Mouse (Mus musculus): ENCODE results near the gene Upf3b.
"Not testable (repeated sequence)": the region's sequence is repeated elsewhere in the genome, so short reads cannot be mapped to it uniquely, and the experiment has no call there.

The Upf3b gene

GRCm38 (mm10) chrX:37080345-37080744 is 29.8 kb downstream of the Upf3b start:
- DNase-seq (ENCODE audit: low read depth) = not testable (repeated sequence)

GRCm38 (mm10) chrX:37076651-37077050 is 33.5 kb downstream of the Upf3b start:
- no peak for DNase-seq (ENCODE audit: low read depth)

GRCm38 (mm10) chrX:37074262-37074892 is 35.7 kb downstream of the Upf3b start:
- peak; percentile 71 for DNase-seq (ENCODE audit: low read depth)

GRCm38 (mm10) chrX:37068766-37069165 is 41.4 kb downstream of the Upf3b start:
- peak; percentile 52 for DNase-seq (ENCODE audit: low read depth)

GRCm38 (mm10) chrX:37067299-37067698 is 42.8 kb downstream of the Upf3b start:
- DNase-seq (ENCODE audit: low read depth) = no peak

- DNase-seq (ENCODE audit: low read depth) = peak; percentile 71
These were observed 46.2 kb downstream of the Upf3b start for GRCm38 (mm10) chrX:37063902-37064301.

- no peak for DNase-seq (ENCODE audit: low read depth)
These were observed 61.0 kb downstream of the Upf3b start for GRCm38 (mm10) chrX:37048890-37049823.

GRCm38 (mm10) chrX:37048066-37048889 is 61.8 kb downstream of the Upf3b start, which contains the start of gene Sowahd:
TSS of gene Sowahd (plus strand) at chrX:37048845.
- no peak for DNase-seq (ENCODE audit: low read depth)

GRCm38 (mm10) chrX:37042726-37043125 is 67.4 kb downstream of the Upf3b start:
- DNase-seq (ENCODE audit: low read depth) = peak; percentile 41

Data from 416B (cell line).